Mouse (Mus musculus) c-Kit-positive CD71-negative TER-119-negative erythroid progenitor cells, embryonic 14.5 days (primary cell): ENCODE results near the gene Rpl26.
"Not testable (repeated sequence)": the region's sequence is repeated elsewhere in the genome, so short reads cannot be mapped to it uniquely, and the experiment has no call there.

Source experiments
- DNase-seq: peaks from one replicate; pipeline ENCODE4 v3.0.0-alpha.2; 2013; ENCODE audit warnings: low read depth

Rpl26 gene

DNA sequence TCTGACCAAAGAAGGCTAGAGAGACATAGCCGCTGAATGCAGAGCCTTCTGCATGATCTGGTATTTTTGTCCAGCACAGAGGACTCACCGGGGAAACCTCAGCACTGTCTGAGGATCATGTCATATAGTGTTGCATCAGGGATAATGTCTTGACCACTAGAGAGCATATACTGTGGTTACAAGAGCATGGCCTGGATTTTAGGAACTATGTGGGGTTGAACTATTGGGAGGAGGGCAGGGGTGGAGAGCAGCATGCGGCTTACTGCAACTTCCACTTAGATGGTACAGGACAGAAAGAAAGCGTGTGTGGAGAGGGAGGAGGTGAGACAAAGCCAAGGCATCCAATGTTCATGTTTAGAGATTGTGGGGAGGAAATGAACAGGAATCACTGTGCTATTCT is 13.2 kb downstream of the Rpl26 start:
- no peak for DNase-seq

DNA sequence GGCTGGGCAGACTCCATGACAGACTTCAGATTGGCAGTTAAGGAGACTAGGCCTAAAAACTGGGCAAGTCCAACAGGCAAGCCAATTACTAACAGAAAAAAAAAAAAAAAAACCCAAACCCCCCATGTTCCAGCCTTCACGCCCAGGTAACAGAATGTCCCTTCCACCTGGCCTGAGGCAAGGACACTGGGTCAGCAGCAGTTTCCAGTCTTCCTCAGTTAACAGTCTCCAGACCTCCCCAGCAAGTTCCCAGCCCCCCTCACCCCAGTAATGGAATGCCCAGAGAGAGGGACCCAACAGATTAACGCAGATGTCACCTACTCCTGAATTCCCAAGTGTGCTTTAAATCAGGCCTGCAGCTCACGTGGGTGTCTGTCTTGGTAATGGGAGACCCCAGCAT is 21.8 kb downstream of the Rpl26 start:
- no peak for DNase-seq

DNA sequence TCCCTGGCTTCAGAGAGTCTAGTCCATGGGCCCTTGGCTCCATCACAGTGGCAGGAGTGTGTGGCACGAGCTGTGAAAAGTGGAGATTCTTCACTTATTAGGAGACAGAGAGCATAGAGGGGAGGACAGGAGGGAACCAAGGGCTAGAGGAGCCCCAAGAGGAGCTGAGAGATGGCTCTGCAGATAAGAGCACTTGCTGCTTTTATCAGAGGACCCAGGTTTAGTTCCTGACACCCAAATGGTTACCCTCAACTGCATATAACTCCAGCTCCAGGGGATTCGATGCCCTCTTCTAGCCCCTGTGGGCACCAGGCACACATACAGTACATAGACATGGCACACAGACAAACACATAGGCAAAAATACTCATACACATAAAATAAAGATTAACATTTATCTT is 23.4 kb downstream of the Rpl26 start:
- no peak for DNase-seq

DNA sequence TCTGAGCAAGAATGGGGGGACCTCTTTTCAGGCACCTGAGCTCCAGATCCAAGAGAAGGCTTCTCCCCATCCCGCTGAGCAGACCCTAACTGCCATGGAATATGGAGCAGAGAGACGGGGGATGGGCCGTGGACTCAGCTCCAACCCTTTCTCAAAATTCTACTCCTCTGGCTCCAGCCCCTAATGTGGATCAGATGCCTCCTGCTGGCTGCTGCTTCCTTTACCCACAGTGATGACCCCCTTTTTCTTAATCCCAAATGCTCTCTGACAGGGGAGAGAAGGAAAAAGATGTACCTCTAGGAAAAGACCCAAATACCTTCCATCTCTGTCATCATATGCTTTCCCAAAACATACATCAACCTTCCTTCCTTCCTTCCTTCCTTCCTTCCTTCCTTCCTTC is 25.6 kb downstream of the Rpl26 start, which contains the start of gene Odf4:
Gene Odf4, minus strand, starts transcription at position 101 of the 400 bp plus-strand sequence.
- no peak for DNase-seq

DNA sequence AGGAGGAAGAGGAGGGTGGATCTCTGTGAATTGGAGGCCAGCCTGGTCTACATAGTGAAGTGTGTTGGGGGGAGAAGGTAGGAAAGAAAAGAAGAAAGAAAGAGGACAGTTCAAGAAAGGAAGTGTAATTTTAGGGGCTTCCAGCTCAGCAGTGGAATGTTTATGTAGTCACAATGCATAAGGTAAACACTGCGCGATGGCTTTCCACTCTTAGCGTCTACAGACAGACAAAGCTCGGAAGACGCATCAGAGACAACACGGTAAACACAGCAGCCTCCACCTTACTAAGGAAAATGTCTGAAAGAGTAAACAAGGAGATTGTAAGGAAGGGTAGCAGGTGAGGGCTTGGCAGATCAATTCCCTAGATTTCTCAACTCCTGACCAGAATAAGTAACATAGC is 28.6 kb downstream of the Rpl26 start:
- DNase-seq = no peak

DNA sequence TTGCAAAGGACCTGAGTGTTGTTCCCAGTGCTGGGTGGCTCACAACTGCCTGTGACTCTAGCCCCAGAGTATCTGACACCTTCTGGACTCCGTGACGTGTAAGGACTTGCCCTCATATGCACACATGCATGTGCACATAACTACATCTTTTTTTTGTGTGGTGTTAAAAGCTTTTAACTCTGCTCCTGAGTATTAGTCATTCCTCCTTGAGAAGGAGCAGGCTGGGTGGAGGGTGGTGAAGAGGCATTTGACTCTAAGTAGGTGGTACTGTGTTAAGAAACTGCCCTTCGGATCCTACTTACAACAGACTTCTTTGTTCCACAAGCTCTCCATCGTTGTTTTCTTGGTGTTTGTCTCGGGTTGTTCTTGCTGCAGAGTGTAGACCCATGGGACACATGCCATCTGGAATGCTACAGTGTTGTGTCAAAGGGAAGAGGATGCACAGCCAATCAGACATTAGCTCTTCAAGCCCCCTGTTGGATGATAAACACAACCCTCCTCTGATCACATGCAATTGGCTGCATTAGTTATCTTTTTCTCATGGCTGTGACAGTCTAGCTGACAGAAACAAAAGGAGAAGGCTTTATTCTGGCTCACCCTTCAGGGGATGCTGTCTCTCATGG is 32.6 kb downstream of the Rpl26 start:
- no peak for DNase-seq

DNA sequence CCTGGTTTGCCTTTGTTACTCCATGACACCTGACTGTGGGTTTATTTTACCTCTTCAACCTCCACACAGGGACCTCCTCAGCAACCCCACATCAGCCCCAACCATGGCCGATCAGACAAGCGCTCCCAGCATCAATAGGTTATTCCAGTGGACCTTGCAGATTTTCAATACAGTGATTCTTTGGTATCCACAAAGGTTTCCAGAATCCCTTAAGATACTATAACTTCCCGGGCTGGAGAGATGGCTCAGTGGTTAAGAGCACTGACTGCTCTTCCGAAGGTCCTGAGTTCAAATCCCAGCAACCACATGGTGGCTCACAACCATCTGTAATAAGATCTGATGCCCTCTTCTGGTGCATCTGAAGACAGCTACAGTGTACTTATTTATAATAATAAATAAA is 35.6 kb downstream of the Rpl26 start:
- DNase-seq = not testable (repeated sequence)

DNA sequence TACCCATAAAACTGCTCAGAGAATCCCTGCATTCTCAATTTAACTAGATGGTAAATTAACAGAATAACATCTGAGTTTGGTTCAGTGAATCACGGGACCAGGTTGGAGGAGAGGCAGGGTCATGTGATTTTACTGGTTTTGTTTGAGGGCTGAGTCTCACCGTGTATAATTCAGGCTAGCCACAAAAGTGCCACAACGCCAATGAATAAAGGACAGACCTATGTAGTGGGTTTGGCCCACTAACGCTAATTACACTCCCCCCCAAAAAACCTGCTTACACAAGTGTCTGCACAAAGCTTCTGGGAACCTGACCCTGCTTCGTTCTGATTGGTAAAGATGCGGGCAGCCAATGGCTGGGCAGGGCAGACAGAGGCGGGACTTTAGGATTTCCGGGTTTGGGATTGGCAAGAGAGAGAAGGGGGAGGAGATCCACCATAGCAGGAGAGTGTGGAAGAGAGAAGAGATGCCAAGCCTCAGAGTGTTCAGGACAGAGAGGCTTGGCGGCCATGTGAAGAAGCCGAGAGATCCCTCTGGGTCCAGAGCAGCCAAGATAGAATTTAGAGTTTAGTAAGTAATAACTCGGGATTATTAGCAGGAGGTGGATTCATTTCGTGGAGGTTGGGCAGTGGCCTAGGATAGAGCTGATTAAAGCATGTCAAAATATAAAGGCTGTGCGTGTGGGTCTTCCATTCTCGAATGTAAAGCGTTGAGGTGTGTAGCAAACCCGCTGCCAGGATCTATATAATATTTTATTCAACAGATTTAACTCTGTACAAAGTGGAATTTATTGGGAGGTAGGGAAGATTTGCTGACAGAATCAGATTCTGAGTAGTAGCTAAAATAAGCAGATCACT is 38.3 kb downstream of the Rpl26 start:
- peak; percentile 78 for DNase-seq

DNA sequence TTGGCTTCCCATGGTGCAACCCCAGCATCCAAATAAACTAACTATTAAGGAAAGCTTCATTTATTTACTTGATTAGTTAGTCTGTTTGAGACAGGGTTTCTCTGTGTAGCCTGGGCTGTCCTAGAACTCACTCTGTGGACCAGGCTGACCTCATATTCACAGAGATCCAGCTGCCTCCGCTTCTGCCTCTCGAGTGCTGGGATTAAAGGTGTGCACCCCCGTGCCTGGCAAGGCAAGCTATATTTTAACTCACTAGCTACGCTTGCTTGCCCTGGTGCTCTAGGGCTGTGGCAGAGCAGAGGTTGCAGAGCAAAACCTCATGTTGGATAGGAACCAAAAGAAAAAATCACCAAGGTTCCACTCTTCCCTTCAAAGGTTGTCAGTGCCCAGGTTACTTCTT is 39.1 kb downstream of the Rpl26 start:
- no peak for DNase-seq

DNA sequence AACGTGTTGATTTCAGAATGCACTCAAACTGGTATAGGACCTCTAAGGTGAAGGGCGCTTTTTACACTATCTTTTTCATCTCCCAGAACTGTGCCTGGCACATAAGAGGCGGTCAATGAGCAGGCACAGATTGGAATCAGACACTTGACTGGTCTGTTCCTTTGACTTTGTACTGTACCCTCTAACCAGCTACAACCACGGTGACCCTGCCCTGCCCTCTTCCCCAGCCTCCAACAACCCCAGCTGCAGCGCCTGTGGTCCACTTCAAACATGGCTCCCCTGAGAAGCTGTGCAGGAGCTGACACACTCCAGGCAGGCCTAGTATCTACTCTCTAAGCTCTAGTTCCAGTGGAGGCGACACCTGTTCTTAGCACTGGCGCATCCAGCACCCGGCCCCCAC is 41.3 kb downstream of the Rpl26 start:
- no peak for DNase-seq

DNA sequence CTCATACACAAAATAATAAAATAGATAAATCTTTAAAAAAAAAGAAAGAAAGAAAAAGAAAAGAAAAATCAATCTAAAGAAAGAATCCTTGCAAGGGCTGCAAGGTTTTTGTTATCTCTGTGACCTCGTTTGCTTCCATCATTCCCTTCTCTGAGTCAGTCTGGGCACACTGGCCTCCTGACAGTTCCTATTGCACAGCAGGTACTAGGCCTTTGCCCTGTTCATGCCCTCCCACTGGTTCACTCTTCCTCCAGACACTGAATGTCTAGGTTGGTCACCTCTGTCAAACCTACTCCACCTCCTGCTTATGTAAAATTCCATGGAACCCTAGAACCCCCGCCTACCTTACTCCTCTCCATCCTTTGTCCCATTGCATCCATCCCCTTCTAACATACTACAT is 43.9 kb downstream of the Rpl26 start:
- no peak for DNase-seq

DNA sequence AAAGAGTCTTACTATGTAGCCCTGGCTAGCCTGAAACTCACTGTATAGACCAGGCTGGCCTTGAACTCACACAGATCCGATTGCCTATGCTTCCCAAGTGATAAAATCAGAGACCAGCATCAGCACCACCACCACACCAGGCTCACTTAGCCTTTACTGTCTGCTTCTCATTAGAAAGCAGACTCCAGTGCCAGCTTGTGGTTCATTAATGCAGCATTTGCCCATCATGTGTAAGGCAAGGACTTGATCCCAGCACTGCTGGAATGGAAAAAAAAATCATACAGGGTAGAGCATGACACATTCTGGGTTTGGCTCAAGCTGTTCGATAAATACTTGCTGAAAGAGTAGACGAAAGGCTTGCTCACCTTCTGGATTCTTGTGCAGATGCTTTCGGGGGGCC is 44.6 kb downstream of the Rpl26 start:
- no peak for DNase-seq

DNA sequence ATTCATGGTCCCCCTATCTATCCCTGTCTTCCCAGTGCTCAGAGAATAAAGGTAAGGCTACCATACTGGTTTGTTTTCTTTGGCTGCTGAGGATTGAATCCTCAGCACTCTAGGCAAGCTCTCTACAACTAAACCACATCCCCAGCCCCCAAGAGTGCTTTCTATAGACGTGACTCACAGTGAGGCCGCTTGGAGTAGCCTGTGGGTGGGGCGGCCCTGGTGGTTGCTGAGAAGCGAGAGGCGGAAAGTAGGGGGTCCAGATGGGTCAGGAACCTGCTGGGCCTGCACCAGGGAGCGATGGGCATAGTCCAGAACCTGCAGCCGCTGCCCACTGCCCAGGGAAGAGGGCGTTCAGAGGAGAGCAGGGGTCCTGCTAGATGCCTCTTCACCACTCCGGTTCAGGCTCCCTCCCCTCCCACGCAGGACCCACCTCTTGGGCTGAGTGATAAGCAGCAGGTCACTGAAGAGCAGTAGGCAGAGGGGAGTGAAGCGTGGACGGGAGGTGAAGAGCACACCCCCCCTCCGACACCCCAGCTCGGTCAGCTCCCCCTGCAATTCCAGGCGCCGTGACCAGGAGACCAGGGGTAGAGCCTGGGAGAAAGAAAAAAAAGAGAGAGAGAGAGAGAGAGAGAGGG is 45.5 kb downstream of the Rpl26 start:
- no peak for DNase-seq

DNA sequence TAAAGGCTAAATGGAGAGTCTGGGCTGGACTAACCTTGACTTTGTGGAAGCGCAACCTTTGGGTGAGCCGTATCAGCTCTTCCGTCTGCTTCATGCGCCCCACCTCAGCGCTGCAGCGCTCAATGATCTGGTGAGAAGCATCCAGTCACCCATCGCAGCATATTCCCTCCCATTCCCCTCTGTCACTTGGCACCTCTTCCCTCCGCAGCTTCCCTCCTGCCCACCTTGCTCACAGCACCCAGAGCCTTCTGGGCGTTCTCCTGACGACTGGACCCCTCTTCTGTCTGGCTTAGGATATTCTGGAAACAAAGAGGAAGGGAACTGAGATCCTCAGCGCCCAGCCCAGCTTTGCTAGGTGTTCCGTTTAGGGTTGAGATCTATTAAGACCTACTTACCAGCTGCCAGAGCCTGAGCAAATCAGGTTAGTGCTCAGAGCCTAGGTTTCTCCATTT is 46.2 kb downstream of the Rpl26 start:
- DNase-seq = no peak

DNA sequence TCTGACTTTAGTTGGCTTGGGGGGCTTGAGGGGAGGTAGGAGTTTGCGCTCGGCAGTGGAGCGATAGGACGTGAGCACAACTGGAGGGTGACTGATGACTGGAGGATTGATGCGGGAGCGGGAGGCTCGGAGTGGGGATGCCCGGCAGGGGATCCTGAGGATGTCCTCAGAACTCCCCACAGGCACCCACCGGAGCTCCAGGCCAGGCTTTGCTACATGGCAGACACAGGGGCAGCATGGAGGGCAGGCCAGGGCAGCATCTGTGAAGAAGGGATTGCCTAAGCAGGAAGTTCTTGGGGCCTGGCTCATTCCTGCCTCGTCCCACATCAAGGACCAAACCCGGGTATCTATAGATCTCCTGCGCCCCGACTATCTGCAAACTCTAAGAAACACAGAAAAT is 52.5 kb downstream of the Rpl26 start:
- no peak for DNase-seq

DNA sequence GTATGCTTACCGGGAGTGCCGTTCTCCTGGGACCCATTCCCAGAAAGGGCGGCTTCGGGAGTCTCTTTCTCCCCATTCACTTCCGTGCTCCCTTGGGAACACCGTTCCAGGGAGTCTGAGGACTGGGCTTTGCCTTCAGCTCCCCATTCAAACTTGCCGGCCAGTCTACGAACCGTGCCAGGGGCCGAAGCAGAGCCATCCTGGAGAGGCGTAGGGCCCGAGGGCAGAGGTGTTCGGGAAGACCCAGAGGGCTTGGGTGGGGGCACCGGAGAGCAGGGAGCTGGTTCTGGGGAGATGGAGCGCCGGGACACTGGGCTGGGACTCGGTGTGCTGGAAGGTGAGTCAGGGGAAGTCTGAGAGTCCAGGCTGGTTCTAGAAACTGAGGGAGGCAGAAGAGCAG is 53.0 kb downstream of the Rpl26 start:
- DNase-seq = no peak

DNA sequence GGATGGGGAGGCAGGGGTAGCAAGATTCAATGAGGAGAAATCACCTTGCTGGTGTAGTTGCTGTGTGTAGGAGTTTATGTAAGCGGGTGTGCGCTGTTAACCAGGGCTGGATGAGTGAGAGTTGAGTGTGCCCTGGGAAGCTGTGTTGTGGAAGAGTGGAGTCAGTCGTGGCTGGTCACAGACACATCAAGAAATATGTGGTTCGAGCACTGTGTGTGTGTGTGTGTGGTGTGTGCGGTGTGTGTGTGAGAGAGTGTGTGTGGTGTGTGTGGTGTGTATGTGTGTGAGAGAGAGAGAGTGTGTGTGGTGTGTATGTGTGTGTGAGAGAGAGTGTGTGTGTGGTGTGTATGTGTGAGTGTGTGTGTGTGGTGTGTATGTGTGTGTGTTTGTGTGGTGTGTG is 54.1 kb downstream of the Rpl26 start:
- no peak for DNase-seq

DNA sequence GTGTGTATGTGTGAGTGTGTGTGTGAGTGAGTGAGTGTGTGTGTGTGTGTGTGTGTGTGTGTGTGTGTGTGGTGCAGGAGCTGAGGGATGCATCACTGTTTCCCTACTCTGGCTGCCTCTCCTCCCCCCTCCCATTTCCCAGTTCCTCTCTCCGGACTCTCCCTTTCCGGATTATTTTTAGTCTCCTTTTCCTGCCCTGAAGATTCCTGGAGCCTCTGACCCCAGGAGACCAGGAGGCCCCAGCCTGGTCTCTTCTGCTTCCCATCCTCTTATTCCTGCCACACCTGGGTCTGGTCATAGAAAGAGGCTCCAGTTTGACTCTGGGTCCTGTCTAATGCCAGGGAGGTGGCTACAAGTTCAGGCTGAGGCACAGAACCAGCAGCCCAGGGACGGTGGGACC is 54.7 kb downstream of the Rpl26 start:
- no peak for DNase-seq
